Mouse (Mus musculus): Measurements from ENCODE around the gene Cyp1b1. TPM values are rescaled to one million over a fixed set of nuclear protein-coding genes. Genes with fewer than 3 reads are reported as not detected.
A peak's percentile ranks its signal among the peaks of the same experiment; 100 is the strongest.

The Cyp1b1 gene
- polyA plus RNA-seq, 1 experiment from 2014 or later: 10.1 TPM

DNA sequence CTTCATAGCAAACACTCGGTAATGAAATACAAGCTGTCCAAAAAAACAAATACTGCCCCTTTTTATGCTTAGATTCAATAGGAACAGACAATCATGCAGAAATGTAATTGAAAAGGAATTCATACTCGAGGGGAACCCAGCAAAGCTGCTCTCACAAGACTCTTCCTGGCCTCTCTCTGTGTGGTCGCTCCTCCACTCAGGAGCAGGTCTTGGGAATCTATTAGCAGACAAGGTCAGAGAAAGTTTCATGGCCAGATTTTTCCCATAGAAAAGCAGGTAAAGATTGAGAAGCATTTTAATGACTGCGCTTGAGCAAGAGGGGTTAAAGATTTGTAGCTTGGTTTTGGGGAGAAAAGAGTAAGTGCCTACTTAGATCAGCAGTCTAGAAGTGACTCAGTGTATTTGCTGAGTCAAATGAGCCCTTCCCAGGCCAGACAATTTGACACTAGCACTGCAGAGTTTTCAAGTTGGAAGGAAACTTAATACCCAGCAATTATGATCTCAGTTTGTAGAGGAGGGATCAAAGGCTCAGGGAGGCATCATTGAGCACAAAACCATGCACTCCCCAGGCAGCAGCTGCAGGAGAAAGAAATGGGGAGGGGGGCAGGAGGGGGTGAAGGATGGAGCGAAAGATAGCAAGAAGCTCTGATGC lies 24.1 kb upstream of the Cyp1b1 start:
- Histone ChIP-seq H3K4me1 (peaks cover 25% of the 10 kb centered on the region), H3K4me3 (no peak overlapping the region), H3K27me3 (no peaks in the 10 kb centered on the region), H3K4me2 (replicated peaks) (0 out of 2 replicates have a peak overlapping the region, but pooled peaks have one; percentile 5), H3K27ac (peak overlapping the region; percentile 64), H3K9me3 (no peaks in the 10 kb centered on the region), H3K9ac (no peak overlapping the region), H3K36me3 (no peaks in the 10 kb centered on the region)
- ATAC-seq (ENCODE audit: insufficient number of reproducible peaks, insufficient read depth, low FRiP score, low TSS enrichment): peak; percentile 69
- 23% methylated on average over 5 of the region's 5 CpGs for WGBS

- H3K9me3 ChIP-seq: no peaks in the 10 kb centered on the region
- no peak for ATAC-seq (ENCODE audit: insufficient number of reproducible peaks, insufficient read depth, low FRiP score, low TSS enrichment)
- H3K4me1 ChIP-seq: peaks cover 25% of the 10 kb centered on the region
- no peaks in the 10 kb centered on the region for H3K36me3 ChIP-seq
- no peak overlapping the region for H3K4me2 ChIP-seq (replicated peaks)
- H3K27ac ChIP-seq: no peak overlapping the region
- H3K4me3 ChIP-seq: no peak overlapping the region
- no peak overlapping the region for H3K9ac ChIP-seq
- 75% methylated on average over 3 of the region's 3 CpGs for WGBS
- H3K27me3 ChIP-seq: no peaks in the 10 kb centered on the region
Measured at GRCm38 (mm10) chr17:79737598-79737997, 22.7 kb upstream of the Cyp1b1 start.

DNA sequence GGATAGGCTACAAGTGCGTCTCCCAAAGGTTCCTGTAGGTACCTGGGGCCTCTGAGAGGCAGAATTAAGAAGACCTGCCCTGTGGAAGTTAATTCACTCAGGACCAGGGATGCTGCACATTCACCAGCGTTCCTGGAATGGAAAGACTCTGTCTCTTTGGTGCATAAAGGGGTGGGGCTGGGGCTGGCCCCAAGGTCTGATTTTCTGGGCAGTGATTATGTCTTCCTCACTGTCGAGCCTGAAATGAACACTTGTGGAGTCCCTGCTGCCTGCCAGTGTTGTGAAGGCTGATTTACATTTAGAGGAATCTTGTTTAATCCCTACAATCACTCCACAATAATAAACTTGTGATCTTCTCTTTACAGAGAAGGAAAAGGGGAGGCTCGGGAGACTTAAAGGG lies 18.2 kb upstream of the Cyp1b1 start:
- H3K9ac ChIP-seq: no peak overlapping the region
- 48% methylated on average over 4 of the region's 4 CpGs for WGBS
- no peak overlapping the region for H3K27ac ChIP-seq
- H3K27me3 ChIP-seq: no peaks in the 10 kb centered on the region
- H3K4me3 ChIP-seq: no peak overlapping the region
- peaks cover 28% of the 10 kb centered on the region for H3K4me1 ChIP-seq
- H3K36me3 ChIP-seq: no peaks in the 10 kb centered on the region
- H3K9me3 ChIP-seq: no peaks in the 10 kb centered on the region
- no peak overlapping the region for H3K4me2 ChIP-seq (replicated peaks)
- ATAC-seq (ENCODE audit: insufficient number of reproducible peaks, insufficient read depth, low FRiP score, low TSS enrichment): no peak

- WGBS: 32% methylated on average over 8 of the region's 8 CpGs
- peaks cover 30% of the 10 kb centered on the region for H3K4me1 ChIP-seq
- peak overlapping the region; percentile 9 for H3K4me2 ChIP-seq (replicated peaks)
Measured at GRCm38 (mm10) chr17:79730988-79731387, 16.1 kb upstream of the Cyp1b1 start.

DNA sequence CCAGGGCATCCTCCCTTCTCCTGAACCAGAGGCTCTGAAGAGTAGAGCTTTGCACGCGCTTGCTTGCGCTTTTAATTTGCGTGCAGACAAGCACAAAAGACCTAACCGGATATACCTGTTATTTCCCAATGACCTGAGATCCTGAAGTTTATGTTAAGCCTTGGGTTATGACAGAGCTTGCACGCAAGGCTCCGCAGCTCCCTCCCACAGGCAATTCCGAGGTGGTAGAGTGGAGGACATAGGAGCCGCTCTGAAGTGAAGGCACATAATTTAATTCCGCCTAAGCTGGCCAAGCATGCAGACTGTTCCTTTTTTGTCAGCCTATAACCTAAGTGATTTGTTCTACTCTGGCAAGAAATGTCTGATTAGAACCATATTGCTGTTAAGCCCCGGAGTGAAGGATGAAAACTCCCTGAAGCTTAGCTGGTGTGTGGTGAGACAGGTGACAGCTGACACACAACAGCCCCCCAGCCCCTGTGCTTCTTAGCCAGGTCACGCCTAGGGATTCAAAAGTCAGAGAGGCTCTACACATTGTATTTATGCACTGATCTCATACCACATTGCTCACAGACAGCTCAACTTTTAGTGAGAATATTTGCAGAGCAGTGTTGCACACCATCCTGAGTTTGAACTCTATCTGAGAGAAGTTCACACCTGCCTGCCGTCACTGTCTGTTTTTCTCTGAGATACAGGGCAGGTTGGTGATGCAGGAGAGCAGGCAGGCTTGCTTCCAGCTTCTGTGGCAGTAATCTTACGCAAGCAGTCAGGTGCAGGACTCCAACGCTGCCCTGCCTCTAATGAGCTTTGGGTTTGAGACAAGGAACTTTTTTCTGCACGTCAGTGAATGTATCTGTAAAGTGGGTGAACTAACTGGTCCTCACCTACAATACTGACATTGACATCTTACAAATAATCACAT lies 14.0 kb upstream of the Cyp1b1 start:
- peak overlapping the region; percentile 40 for H3K4me2 ChIP-seq (replicated peaks)
- H3K36me3 ChIP-seq: no peaks in the 10 kb centered on the region
- WGBS: 19% methylated on average over 16 of the region's 16 CpGs
- H3K9ac ChIP-seq: no peak overlapping the region
- H3K27me3 ChIP-seq: 0 out of 2 replicates have a peak, but pooled peaks cover 5% of the 10 kb centered on the region
- peak; percentile 58; the same call in 1 of the 2 replicates for ATAC-seq (ENCODE audit: insufficient number of reproducible peaks, insufficient read depth, low FRiP score, low TSS enrichment)
- H3K9me3 ChIP-seq: no peaks in the 10 kb centered on the region
- H3K4me3 ChIP-seq: no peak overlapping the region
- peaks cover 30% of the 10 kb centered on the region for H3K4me1 ChIP-seq
- peak overlapping the region; percentile 20; the same call in 1 of the 2 replicates for H3K27ac ChIP-seq

More at GRCm38 (mm10) chr17:79730988-79731387, 16.1 kb upstream of the Cyp1b1 start:
- H3K36me3 ChIP-seq: no peaks in the 10 kb centered on the region
- 0 out of 2 replicates have a peak overlapping the region, but pooled peaks have one; percentile 50 for H3K27ac ChIP-seq
- no peak overlapping the region for H3K4me3 ChIP-seq
- no peak for ATAC-seq (ENCODE audit: insufficient number of reproducible peaks, insufficient read depth, low FRiP score, low TSS enrichment)
- H3K9me3 ChIP-seq: no peaks in the 10 kb centered on the region
- no peaks in the 10 kb centered on the region for H3K27me3 ChIP-seq
- H3K9ac ChIP-seq: no peak overlapping the region

GRCm38 (mm10) chr17:79728053-79728584 lies 13.3 kb upstream of the Cyp1b1 start:
- no peak; the same call in 1 of the 2 replicates for ATAC-seq (ENCODE audit: insufficient number of reproducible peaks, insufficient read depth, low FRiP score, low TSS enrichment)
- H3K27ac ChIP-seq: 0 out of 2 replicates have a peak overlapping the region, but pooled peaks have one; percentile 20
- no peak overlapping the region for H3K9ac ChIP-seq
- H3K27me3 ChIP-seq: 0 out of 2 replicates have a peak, but pooled peaks cover 5% of the 10 kb centered on the region
- H3K36me3 ChIP-seq: no peaks in the 10 kb centered on the region
- 12% methylated on average over 14 of the region's 14 CpGs for WGBS
- peak overlapping the region; percentile 40 for H3K4me2 ChIP-seq (replicated peaks)
- no peak overlapping the region for H3K4me3 ChIP-seq
- H3K9me3 ChIP-seq: no peaks in the 10 kb centered on the region
- peaks cover 30% of the 10 kb centered on the region for H3K4me1 ChIP-seq

- Histone ChIP-seq H3K9ac (no peak overlapping the region), H3K4me1 (peaks cover 30% of the 10 kb centered on the region), H3K27ac (no peak overlapping the region), H3K9me3 (no peaks in the 10 kb centered on the region), H3K4me2 (replicated peaks) (no peak overlapping the region), H3K36me3 (no peaks in the 10 kb centered on the region), H3K4me3 (no peak overlapping the region), H3K27me3 (0 out of 2 replicates have a peak, but pooled peaks cover 5% of the 10 kb centered on the region)
- 74% methylated on average over 5 of the region's 5 CpGs for WGBS
- ATAC-seq (ENCODE audit: insufficient number of reproducible peaks, insufficient read depth, low FRiP score, low TSS enrichment): no peak
Measured at GRCm38 (mm10) chr17:79726613-79727012, 11.8 kb upstream of the Cyp1b1 start.

DNA sequence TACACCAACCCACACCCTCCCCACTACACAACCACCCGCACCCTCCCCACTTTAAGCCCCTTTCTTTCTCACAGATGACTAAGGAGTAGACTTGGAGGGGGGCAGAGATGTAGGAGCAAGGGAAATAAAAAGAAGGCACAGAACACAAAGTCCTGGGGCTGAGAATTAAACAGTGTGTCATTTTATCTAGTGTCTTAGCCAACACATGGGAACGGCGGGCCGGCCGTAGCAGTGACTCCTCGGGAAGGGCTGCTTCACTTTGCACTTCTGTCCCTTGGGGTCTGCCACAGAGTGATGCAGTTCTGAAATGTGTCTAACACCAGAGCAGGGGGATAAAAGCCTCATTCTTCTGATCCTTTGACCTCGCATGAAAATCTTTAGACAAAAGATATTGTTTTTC lies 5.8 kb upstream of the Cyp1b1 start:
- Histone ChIP-seq H3K27me3 (peaks cover 21% of the 10 kb centered on the region), H3K36me3 (no peaks in the 10 kb centered on the region), H3K4me1 (peaks cover 4% of the 10 kb centered on the region), H3K9ac (no peak overlapping the region), H3K27ac (no peak overlapping the region), H3K4me2 (replicated peaks) (no peak overlapping the region), H3K4me3 (no peak overlapping the region), H3K9me3 (no peaks in the 10 kb centered on the region)
- WGBS: 44% methylated on average over 7 of the region's 7 CpGs
- ATAC-seq (ENCODE audit: insufficient number of reproducible peaks, insufficient read depth, low FRiP score, low TSS enrichment): no peak

DNA sequence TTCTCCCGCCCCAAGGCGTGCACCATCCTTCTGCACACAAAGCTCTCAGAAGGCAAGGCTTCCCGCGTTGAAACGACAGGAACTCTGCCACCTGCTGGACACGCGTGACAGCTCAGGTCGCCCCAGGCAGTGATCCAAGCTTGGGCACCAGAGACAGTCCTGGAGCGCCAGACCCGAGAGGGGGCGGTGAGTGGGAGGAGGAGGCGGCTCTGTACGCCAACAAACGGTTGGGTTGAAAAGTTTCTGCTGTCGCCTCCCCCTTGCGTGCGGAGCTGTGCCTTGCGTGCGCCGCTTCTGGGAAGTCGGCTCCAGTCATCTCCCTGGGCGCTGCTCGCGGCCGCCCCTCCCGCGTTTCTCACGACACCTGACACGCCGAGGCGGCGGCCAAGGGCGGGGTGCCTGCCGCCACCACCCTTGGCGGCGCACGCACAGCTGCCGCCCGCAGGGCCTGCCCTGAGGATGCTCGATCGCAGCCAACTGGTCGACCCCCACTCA lies 835 bp upstream of the Cyp1b1 start:
- Histone ChIP-seq H3K4me1 (peaks cover 25% of the 10 kb centered on the region), H3K9me3 (no peaks in the 10 kb centered on the region), H3K36me3 (no peaks in the 10 kb centered on the region), H3K27me3 (peaks cover 50% of the 10 kb centered on the region), H3K4me2 (replicated peaks) (peak overlapping the region; percentile 89), H3K27ac (peak overlapping the region; percentile 30; the same call in 1 of the 2 replicates), H3K4me3 (peak overlapping the region; percentile 44), H3K9ac (peak overlapping the region; percentile 47; the same call in 1 of the 2 replicates)
- ATAC-seq (ENCODE audit: insufficient number of reproducible peaks, insufficient read depth, low FRiP score, low TSS enrichment): peak; percentile 92
- WGBS: 0% methylated on average over 42 of the region's 42 CpGs

DNA sequence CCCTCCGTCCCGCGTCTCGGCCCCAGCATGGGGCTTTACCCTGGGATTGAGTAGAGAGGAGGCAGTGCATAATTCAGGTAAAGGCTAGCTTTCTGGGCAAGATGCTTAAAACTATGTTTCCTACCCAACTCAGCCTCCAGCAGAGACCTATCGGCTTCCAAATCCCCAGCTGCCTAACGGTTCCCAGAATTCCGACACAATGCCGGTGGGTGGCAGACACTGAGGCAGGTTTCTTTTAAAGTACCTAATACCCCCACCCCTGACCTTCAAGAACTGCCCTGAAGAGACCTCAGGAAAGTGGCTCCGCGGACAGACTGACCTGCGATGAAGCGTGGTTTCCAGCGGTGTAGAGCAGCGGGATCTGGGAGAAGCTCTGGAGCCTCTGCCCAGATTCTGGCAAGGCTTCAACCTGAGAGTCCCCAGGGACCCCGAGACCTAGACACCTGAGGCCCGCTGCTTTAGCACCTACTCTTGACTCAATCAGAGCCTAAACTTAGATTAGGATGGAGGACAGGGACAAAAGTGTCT lies 429 bp downstream of the Cyp1b1 start:
- WGBS: 1% methylated on average over 16 of the region's 16 CpGs
- H3K4me1 ChIP-seq: peaks cover 23% of the 10 kb centered on the region
- no peak for ATAC-seq (ENCODE audit: insufficient number of reproducible peaks, insufficient read depth, low FRiP score, low TSS enrichment)
- H3K36me3 ChIP-seq: no peaks in the 10 kb centered on the region
- peaks cover 54% of the 10 kb centered on the region for H3K27me3 ChIP-seq
- peak overlapping the region; percentile 89 for H3K4me2 ChIP-seq (replicated peaks)
- H3K4me3 ChIP-seq: peak overlapping the region; percentile 44
- peak overlapping the region; percentile 47 for H3K9ac ChIP-seq
- no peaks in the 10 kb centered on the region for H3K9me3 ChIP-seq
- H3K27ac ChIP-seq: no peak overlapping the region

Measured in embryonic facial prominence, embryonic 12.5 days (tissue).